Mouse (Mus musculus) CH12.LX (cell line): ENCODE data around the gene Otud7b.

Source experiments
- E2F4 ChIP-seq: IDR thresholded peaks from 2 replicates; pipeline ENCODE4 v1.6.1; 2011; ENCODE audit warnings: low read depth, low read length, improper control_type of control experiment; ENCODE audit not compliant: insufficient replicate concordance
- MEF2A ChIP-seq: IDR thresholded peaks from 2 replicates; pipeline ENCODE4 v1.6.1; 2014; ENCODE audit warnings: low read depth, mild to moderate bottlenecking, inconsistent platforms, low read length, improper control_type of control experiment, borderline replicate concordance

DNA sequence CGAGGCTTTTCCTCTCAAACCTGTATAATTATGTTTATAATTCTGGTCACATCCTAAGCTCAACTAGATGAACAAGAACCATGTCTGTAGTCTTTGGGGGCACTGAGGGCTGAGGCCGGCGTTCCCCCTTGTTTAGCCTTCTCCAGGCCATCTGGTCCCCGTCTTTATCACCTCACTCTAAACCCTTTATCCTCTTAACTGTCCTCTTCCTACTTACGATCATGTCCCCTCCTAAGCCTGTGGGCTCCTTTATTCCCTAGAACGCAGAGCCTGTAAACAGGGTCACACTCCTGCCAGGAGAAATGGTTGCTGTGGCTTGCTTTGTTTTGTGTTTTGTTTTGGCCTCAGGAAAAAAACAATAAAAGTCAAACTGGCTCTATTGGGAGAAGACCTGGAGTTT is 12.4 kb upstream of the Otud7b start:
- no peak for TF ChIP-seq E2F4
- TF ChIP-seq MEF2A = no peak
